Mouse (Mus musculus): ENCODE measurements at regions not wholly inside any gene's neighbourhood (a gene's known extent, or its start where the extent isn't known, plus 50 kb on each side); places are given as distances from the start of the nearest gene placed in this dataset.

DNA sequence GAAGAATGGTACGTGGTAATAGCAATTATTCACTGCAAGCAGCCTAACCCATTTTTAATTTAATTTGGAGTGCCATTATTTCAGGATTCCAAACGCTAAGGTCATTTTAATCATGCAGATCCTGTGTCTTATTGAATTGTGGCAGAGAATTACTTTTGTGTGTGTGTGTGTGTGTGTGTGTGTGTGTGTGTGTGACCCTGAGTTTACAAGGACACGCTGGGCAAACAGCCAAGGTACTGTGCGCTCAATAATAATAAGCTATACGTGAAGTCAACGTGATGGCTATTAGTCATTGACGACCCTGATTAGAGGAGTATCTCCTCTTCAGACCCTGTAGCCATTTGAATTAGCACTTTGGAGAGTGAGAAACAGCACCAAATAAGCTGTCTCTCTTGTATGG is 144.1 kb downstream of the Klf7 start:
- DNase-seq (ENCODE audit: low spot score in 2 of 2), result no peak

GRCm38 (mm10) chr1:63977302-63977888 is 144.7 kb downstream of the Klf7 start:
- DNase-seq (ENCODE audit: low spot score in 2 of 2), result no peak

GRCm38 (mm10) chr1:63976862-63977261 is 145.2 kb downstream of the Klf7 start:
- DNase-seq (ENCODE audit: low spot score in 2 of 2), result no peak

GRCm38 (mm10) chr1:63967849-63968248 is 154.2 kb downstream of the Klf7 start:
- no peak for DNase-seq (ENCODE audit: low spot score in 2 of 2)

DNA sequence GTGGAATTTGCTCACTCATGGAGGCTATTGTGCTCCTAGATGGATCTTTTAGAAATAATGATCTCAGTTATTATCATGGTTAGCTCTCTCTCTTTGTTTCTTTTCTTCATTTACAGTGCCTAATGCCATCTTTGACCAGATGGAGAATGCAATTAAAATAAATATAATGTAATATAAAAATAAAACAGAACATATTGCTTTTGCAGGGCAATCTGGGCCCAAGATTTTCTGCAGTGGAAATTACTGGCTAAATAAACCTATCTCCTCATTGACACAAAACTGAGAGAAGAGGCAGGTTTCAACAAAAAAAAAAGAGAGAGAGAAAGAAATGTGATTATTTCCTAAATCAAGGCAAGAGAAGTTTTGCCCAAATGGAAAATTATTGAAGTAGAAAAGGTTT is 156.6 kb downstream of the Klf7 start:
- no peak for DNase-seq (ENCODE audit: low spot score in 2 of 2)

DNA sequence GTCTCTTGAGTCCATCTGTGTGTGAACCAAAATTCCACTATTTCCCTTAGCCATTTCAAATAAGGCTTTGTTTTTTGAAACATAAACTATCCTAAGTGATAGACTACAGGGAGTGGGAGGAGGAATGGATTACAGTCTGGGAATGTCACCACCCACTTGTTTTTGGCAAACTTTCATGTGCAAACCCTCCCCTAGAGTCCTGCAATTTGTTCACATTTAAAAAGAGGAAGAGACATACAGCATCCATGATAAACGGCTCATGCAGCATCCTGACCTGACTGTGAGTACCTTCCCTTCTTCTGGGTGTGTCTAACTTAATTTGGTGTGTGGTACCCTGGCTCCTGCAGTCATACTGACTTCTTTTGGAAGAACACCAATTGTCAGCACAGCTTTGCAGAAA is 157.6 kb downstream of the Klf7 start:
- no peak for DNase-seq (ENCODE audit: low spot score in 2 of 2)

GRCm38 (mm10) chr1:63955701-63956355 is 166.3 kb downstream of the Klf7 start:
- DNase-seq (ENCODE audit: low spot score in 2 of 2), result no peak

GRCm38 (mm10) chr1:63954876-63955513 is 167.1 kb downstream of the Klf7 start:
- DNase-seq (ENCODE audit: low spot score in 2 of 2), result no peak

- DNase-seq (ENCODE audit: low spot score in 2 of 2), result no peak
These were observed 167.9 kb downstream of the Klf7 start for GRCm38 (mm10) chr1:63954172-63954571.

DNA sequence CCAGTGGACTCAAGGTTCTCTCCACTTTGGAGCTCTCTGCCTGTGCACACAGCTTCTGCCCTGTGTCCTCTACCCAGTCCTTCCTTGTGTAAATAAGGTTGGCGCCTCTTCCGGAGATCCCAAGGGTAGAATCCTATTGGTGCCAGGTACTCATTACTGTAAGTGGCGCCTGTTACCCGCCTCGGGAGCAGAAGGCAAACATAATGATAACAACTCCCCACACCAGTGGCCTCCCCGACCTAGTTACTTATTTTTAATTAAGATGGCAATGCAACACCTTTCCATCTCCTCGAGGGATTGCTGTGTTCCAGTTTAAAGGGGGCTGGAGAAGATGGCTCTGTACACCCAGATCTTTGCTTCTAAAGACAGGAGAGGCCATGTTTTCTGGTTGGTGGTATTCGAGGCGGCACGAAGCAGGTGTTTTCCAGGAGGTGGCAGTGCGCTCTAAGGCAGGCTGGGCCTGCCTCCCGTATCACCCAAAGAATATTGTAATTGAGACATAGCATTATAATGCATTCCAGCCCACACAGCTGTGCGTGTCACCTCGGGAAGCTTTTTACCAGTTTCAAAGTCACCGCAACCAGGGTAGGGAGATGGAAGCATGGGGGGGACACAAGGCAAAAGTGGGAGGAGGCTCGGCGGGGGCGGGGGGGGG is 168.7 kb downstream of the Klf7 start:
- DNase-seq (ENCODE audit: low spot score in 2 of 2), result peak; percentile 11 to 20

DNA sequence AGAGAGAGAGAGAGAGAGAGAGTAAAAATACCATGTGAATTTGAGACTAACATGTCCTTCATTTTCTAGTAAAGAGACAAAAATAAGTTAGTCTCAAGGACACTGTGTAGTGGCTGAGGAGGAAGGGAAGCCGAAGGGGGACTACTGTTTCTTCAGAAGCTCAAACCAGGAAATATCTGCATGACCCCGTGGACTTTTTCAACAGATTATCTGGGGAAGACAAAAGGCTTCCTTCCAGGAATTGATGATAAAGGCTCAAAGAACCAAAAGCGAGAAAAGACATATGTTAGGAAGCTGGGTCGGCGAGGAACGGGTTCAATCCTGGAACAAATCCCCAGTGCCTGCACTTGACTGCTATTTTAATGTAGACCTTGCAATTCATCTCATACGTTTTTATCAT is 170.4 kb downstream of the Klf7 start:
- no peak for DNase-seq (ENCODE audit: low spot score in 2 of 2)

GRCm38 (mm10) chr1:63947278-63947677 is 174.8 kb downstream of the Klf7 start:
- no peak for DNase-seq (ENCODE audit: low spot score in 2 of 2)

- DNase-seq (ENCODE audit: low spot score in 2 of 2), result no peak
These were observed 175.2 kb downstream of the Klf7 start for GRCm38 (mm10) chr1:63946834-63947233.

DNA sequence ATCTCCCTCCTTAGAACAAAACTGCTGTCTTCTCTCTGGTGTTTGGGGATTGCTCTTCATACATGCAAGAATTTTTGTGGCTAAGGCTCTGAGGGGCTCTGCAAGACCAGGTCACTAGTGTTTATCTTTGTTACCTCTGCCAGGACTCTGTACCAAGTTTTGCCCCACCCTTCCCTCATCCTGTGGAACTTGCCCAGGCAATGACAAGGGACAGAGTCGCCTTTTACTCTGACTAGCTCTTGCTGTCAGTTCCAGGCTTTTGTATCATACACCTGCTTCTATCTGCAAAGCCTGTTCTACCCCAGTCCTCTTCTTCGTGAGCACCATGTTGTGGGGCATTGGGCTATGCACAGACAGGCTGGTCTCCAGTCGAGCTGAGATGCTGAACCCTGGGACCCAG is 175.7 kb upstream of the 4933402D24Rik start:
- DNase-seq (ENCODE audit: low spot score in 2 of 2), result no peak

GRCm38 (mm10) chr1:63938416-63938815 is 169.3 kb upstream of the 4933402D24Rik start:
- no peak for DNase-seq (ENCODE audit: low spot score in 2 of 2)

DNA sequence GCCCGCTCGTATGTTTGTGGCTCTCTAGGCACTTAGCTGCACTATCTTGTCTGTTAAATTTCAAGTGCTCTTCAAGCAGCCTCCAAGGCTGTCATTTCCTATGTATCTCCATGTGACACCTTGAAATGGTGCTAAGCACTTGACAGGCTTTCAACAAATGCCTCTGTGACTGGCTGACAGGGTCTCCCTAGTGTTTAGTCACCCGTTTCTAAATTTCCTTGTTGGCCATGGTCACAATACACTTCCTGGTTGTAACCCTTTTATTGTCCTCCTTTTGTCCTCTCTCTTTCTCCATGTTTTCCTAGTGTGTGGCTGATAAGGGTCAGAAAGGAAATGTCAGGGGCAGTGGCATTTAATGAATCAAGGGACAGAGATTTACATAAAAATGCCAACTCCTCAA is 168.4 kb upstream of the 4933402D24Rik start:
- no peak for DNase-seq (ENCODE audit: low spot score in 2 of 2)

GRCm38 (mm10) chr1:63934570-63935280 is 165.7 kb upstream of the 4933402D24Rik start:
- DNase-seq (ENCODE audit: low spot score in 2 of 2), result no peak

GRCm38 (mm10) chr1:63932484-63932883 is 163.4 kb upstream of the 4933402D24Rik start:
- DNase-seq (ENCODE audit: low spot score in 2 of 2), result no peak

- no peak for DNase-seq (ENCODE audit: low spot score in 2 of 2)
These were observed 160.5 kb upstream of the 4933402D24Rik start for GRCm38 (mm10) chr1:63929362-63930125.

- no peak for DNase-seq (ENCODE audit: low spot score in 2 of 2)
These were observed 159.8 kb upstream of the 4933402D24Rik start for GRCm38 (mm10) chr1:63928850-63929249.

DNA sequence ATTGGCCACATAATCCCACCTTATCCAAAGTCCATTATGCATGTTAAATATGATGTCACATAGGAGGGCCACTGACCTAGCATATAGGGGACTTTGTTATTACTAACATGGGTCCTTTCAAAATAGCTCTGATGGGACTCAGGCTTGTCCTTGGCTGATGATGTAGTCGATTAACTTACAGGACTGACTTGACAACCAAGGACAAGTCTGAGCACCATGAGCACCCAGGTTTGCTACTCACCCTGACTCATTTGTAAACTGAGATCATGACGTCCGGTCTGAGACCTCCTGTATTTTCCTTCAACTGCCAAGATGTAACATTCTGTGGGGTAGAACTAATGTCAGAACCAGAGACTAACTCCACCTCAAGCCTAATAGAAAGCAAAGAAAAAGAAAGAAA is 159.3 kb upstream of the 4933402D24Rik start:
- no peak for DNase-seq (ENCODE audit: low spot score in 2 of 2)

All from gastrocnemius, adult 8-10 months (tissue).